Mouse (Mus musculus) adrenal gland, postnatal 25 days (tissue): ENCODE data around the gene BC004004. TPM values are rescaled to one million over a fixed set of nuclear protein-coding genes. Genes with fewer than 3 reads are reported as not detected.

Source experiments
- DNase-seq: peaks from one replicate; pipeline ENCODE4 v3.0.0; 2021; ENCODE audit warnings: mixed read lengths
- total RNA-seq: library from RNA; stranded (reverse); gene quantifications from 2 replicates; pipeline ENCODE4 v1.2.3, GENCODE M21; 2021

BC004004 gene
- total RNA-seq, 1 experiment from 2014 or later = 116 TPM

GRCm38 (mm10) chr17:29323625-29324024 is 55.0 kb downstream of the BC004004 start:
- no peak for DNase-seq

GRCm38 (mm10) chr17:29325831-29326230 is 57.2 kb downstream of the BC004004 start:
- no peak for DNase-seq

- no peak for DNase-seq
Observed at GRCm38 (mm10) chr17:29326531-29327529, 58.2 kb downstream of the BC004004 start.

- DNase-seq = no peak
Observed at GRCm38 (mm10) chr17:29327691-29328090, 59.1 kb downstream of the BC004004 start.

GRCm38 (mm10) chr17:29330221-29330620 is 61.6 kb downstream of the BC004004 start:
- DNase-seq = no peak

GRCm38 (mm10) chr17:29330671-29331410 is 62.3 kb downstream of the BC004004 start:
- DNase-seq = no peak

GRCm38 (mm10) chr17:29332186-29332685 is 63.6 kb downstream of the BC004004 start:
- no peak for DNase-seq

GRCm38 (mm10) chr17:29336266-29336990 is 67.8 kb downstream of the BC004004 start:
- no peak for DNase-seq

- no peak for DNase-seq
Observed at GRCm38 (mm10) chr17:29337979-29338823, 69.6 kb downstream of the BC004004 start.

- peak; percentile 34 for DNase-seq
Observed at GRCm38 (mm10) chr17:29339170-29339768, 70.7 kb downstream of the BC004004 start.

- DNase-seq = no peak
Observed at GRCm38 (mm10) chr17:29340406-29341261, 72.0 kb downstream of the BC004004 start.

GRCm38 (mm10) chr17:29341591-29342003 is 73.0 kb downstream of the BC004004 start:
- no peak for DNase-seq

GRCm38 (mm10) chr17:29342010-29342910 is 73.7 kb downstream of the BC004004 start:
- DNase-seq = no peak

- DNase-seq = no peak
Observed at GRCm38 (mm10) chr17:29343241-29343640, 74.7 kb downstream of the BC004004 start.

- no peak for DNase-seq
Observed at GRCm38 (mm10) chr17:29345272-29345671, 76.7 kb downstream of the BC004004 start.

- no peak for DNase-seq
Observed at GRCm38 (mm10) chr17:29346496-29347125, 78.0 kb downstream of the BC004004 start.

- peak; percentile 28 for DNase-seq
Observed at GRCm38 (mm10) chr17:29347126-29347644, 78.6 kb downstream of the BC004004 start.
